Mouse (Mus musculus): ENCODE measurements around the gene Efnb2.

Gene Efnb2

GRCm38 (mm10) chr8:8571625-8572215 is 89.3 kb downstream of the Efnb2 start:
- DNase-seq (ENCODE audit: inconsistent ontology term): no peak

GRCm38 (mm10) chr8:8569280-8569679 is 91.8 kb downstream of the Efnb2 start:
- no peak for DNase-seq (ENCODE audit: inconsistent ontology term)

- DNase-seq (ENCODE audit: inconsistent ontology term): no peak
Measured at GRCm38 (mm10) chr8:8568215-8568773, 92.7 kb downstream of the Efnb2 start.

Measured in Muller cell, postnatal 12 days (primary cell).